Mouse (Mus musculus) cortical plate, adult 2 months (tissue): ENCODE measurements at regions not wholly inside any gene's neighbourhood (a gene's known extent, or its start where the extent isn't known, plus 50 kb on each side); places are given as distances from the start of the nearest gene placed in this dataset.

Source experiments
- H3K27ac ChIP-seq: fragments of 200-500 bp; 2 replicates; pipeline ENCODE4 v1.5.1; 2012; ENCODE audit warnings: low read length, control low read depth, inconsistent platforms; ENCODE audit not compliant: insufficient read depth
- H3K4me1 ChIP-seq: fragments of 200-500 bp; 2 replicates; pipeline ENCODE4 v1.6.1; 2011; ENCODE audit warnings: low read length; ENCODE audit not compliant: control insufficient read depth, insufficient read depth
- H3K4me3 ChIP-seq: fragments of 200-500 bp; 2 replicates; pipeline ENCODE4 v1.5.1; 2011; ENCODE audit warnings: mild to moderate bottlenecking, low read length, control low read depth; ENCODE audit not compliant: insufficient read depth
- CTCF ChIP-seq: fragments of 200-500 bp; IDR thresholded peaks from 2 replicates; pipeline ENCODE4 v1.5.1; 2011; ENCODE audit warnings: mild to moderate bottlenecking, control low read depth, low read length; ENCODE audit not compliant: insufficient read depth; ENCODE audit errors: extremely low read depth
- POLR2A ChIP-seq: fragments of 200-500 bp; IDR thresholded peaks from 2 replicates; pipeline ENCODE4 v1.6.1; 2011; ENCODE audit warnings: mild to moderate bottlenecking, low read length, control low read depth; ENCODE audit not compliant: insufficient read depth; ENCODE audit errors: extremely low read depth

DNA sequence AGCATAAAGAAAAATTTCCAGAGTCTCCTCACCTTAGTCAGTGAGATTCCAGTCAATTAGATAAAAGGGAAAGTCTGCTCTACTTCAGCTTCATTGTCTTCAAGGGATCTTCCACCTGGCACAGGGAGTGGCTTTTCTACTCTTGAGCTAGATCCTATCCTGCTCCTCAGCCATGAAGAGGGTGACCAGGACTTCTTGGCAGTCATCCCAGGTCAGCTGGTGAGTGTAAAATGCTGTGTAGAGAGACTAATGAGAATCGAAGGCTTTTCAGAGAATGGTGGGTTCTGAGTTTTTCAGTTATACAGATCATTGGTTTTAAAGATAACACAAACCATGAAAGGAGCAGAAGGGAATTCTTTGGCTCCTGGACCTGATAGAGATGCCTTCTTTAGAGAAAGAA, 211.8 kb downstream of the Fam84b start:
- Histone ChIP-seq H3K4me1 (no peaks in the 10 kb centered on the region), H3K4me3 (no peak overlapping the region), H3K27ac (no peak overlapping the region)
- TF ChIP-seq CTCF (no peak), POLR2A (no peak)

DNA sequence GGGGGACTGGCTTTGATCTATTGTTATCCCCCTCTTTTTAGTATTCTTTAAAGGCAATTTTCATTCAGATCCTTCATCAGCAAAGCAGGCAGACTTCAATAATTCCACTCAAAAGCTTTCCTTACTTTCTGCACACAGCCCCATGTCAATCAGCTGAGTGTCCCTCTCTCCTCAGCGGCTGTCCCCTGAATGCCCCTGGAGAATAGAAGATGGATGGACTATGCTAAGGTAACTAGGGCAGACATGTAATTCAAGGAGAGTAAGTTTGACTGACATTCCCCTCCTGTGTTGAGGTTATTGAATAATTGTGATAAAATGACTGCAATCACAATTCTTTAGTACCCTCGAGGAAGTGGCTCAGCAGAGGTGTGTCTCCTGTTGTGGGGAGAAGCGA, 220.1 kb downstream of the Fam84b start:
- H3K4me1 ChIP-seq = no peaks in the 10 kb centered on the region
- no peak overlapping the region for H3K27ac ChIP-seq
- no peak overlapping the region for H3K4me3 ChIP-seq
- TF ChIP-seq CTCF (no peak), POLR2A (no peak)

DNA sequence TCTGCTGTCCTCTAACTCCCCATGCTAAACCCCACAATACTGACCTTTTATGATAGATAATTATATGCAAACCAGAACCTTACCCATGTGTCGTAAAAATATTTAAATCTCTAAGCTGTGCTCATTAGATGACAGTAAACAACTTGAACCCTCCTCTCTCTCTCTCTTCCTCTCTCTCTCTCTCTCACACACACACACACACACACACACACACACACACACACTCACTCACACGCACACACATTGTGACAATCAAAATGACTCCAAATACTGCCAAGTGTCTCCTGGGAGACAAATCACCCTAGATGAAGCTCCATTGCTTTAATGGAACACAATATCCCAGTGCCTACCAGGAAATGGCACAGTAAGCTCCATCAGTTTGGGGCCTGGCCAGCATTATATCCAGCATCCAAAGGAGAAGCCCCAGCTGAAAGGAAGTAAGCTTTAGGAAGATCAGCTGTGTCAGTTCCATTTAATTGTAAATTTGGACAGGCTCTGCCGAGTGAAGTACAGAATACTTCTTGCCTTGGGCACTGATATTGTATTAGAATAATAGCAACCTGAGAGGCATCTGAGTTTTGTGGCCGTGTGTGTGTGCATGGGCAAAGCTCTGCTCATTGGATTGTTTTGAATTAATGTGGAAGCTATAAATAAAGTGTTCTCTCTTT, 220.7 kb downstream of the Fam84b start:
- TF ChIP-seq POLR2A (no peak), CTCF (no peak)
- Histone ChIP-seq H3K4me3 (no peak overlapping the region), H3K4me1 (no peaks in the 10 kb centered on the region), H3K27ac (no peak overlapping the region)

DNA sequence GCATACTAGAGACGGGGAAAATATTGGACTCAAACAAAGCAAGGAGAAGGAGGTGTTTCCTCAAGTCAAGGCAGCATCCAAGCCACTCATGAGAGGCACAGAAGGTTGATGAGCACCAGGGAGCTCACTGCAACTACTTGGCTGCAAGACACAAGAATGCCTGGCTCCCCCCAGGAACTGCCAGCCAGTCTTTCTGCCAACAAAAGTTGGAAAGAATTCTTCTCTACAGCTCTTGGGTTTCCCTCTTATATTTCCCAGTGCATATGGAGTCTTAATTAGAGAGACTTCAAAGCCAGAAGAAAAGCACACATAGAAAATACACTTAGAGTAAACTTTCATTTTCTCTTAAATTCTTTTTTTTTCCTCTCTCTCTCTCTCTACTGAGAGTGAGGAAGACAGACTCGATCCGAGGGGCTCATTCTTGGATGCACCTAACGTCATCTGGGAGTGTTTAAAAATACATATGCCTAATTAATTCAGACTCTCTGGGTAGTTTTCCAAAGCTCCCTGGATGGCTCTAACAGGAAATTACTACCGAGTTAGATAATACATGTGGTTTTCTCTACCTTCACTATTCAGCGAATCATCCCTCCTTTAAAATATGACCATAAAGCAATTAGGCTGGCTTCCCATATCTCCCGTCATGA, 222.7 kb downstream of the Fam84b start:
- TF ChIP-seq CTCF = no peak
- no peak for TF ChIP-seq POLR2A
- Histone ChIP-seq H3K27ac (no peak overlapping the region), H3K4me3 (no peak overlapping the region), H3K4me1 (no peaks in the 10 kb centered on the region)

DNA sequence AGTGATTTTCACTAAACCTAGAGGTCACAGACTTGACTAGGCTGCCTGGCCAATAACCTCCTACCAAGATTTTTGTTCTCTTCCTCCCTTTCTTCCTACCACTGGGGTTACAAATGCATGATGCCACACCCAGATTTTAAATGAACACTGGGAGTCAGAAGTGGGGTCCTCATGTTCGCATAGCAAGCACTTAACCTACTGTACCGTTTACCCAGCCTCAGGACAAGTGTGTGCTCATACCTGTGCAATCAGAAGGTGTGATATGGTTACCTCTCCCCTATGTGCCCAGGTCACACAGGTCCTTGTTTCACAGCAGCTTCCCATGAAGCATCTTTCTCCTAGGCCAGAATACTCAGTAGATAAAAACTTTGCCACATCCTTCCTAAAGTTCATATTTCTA, 234.8 kb downstream of the Fam84b start:
- H3K27ac ChIP-seq = no peak overlapping the region
- no peaks in the 10 kb centered on the region for H3K4me1 ChIP-seq
- H3K4me3 ChIP-seq = no peak overlapping the region
- TF ChIP-seq POLR2A (no peak), CTCF (no peak)

DNA sequence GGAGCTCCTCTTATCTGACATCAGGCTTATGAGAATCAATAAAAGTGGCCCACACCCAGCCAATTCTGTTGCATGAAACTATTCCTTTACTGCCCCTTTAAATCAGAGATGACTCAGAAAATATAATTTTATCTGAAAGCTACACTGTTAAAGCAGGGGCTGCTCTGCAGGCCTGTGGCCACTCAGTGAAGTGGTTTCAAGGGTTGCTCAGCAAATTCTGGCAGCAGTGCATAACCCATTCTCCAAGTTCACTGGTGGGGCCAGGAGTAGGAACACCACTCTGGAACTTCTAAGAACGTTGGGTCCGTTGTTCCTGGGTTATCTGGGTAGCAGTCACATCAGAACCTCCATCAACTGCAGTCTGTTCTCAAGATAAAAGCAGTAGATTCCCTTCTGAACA, 236.2 kb downstream of the Fam84b start:
- Histone ChIP-seq H3K4me3 (no peak overlapping the region), H3K27ac (no peak overlapping the region), H3K4me1 (no peaks in the 10 kb centered on the region)
- TF ChIP-seq CTCF (no peak), POLR2A (no peak)

DNA sequence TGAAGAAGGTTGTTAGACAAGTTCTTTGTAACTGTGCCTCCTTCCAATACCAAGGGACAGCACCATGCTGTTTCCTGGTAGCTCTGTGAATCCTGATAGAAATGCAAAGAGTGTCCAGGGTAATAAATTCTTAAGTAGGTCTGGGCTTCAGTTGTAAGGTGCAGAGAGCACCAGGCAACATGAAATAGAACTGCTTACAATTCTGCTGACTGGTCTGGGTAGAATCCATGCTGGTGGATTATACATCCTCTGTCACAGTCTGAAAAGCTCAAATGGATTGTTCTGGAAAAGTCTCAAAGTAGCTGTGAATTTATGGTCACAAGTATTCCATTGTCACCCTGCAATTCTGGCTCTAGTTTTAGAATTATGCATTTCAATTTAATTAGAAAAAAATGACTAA, 251.7 kb downstream of the Fam84b start:
- no peaks in the 10 kb centered on the region for H3K4me1 ChIP-seq
- no peak overlapping the region for H3K4me3 ChIP-seq

DNA sequence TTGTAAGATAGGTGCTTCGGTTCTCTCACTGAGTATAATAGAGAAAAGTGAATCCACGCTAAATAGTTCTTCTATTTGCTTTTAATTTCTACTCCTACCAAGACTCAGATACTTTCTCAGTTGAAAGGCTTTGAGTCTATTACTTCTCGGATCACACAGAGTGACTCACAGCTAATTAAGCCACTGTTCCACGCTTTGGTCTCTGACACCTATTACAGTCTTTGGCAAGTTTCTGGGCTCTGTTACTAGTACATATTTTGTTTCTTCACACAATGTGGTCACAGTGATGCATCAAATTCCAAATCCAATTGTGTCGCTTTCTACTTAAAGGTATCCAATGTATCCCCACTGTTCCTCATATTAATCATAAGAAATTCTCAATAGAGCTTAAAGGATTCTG, 276.5 kb downstream of the Fam84b start:
- TF ChIP-seq POLR2A (no peak), CTCF (no peak)
- no peak overlapping the region for H3K4me3 ChIP-seq
- no peaks in the 10 kb centered on the region for H3K4me1 ChIP-seq

More for the DNA sequence above, 251.7 kb downstream of the Fam84b start:
- no peak for TF ChIP-seq POLR2A
- TF ChIP-seq CTCF = no peak
- H3K27ac ChIP-seq = no peak overlapping the region

DNA sequence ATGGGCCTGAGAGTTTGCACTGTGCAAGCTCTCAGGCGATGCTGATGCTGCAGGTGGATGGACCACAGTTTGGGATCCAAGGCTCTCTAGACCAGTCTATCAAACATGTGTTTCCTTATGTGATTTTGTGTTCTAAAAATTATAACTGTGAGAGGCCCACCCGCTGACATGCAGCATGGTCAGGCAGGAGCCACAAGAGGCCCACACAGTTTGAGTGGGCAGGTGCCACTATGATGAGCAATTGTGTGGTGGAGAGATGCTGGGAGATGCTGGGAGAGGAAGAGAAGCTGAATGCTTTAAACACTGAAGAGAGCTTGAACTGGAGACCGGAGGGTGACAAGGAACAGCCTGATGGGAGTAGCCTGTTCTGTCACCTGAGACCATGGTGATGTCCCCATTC, 287.3 kb downstream of the Fam84b start:
- H3K4me3 ChIP-seq = no peak overlapping the region
- H3K27ac ChIP-seq = no peak overlapping the region
- H3K4me1 ChIP-seq = no peaks in the 10 kb centered on the region
- TF ChIP-seq POLR2A (no peak), CTCF (no peak)

More for the DNA sequence above, 276.5 kb downstream of the Fam84b start:
- H3K27ac ChIP-seq = no peak overlapping the region

DNA sequence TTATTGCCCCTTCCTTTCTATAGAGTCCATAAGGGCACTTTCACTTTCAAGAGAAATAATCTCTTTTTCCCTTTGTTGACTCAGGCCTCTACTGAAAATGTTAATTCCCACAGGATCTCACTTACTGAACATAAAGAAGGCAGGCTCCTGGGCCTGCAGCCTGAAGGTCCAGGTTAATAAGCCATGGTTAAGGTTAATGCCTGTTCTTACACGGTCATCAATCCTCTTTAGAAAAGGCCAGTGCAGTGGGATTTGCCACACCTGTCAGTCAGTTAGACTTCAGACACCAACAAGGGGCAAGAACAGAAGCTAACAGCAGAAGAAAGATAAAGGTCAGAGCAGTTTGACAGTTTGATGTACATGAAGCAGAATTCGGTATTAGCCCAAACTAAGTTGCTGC, 288.6 kb downstream of the Fam84b start:
- Histone ChIP-seq H3K4me1 (no peaks in the 10 kb centered on the region), H3K27ac (no peak overlapping the region), H3K4me3 (no peak overlapping the region)
- TF ChIP-seq CTCF (no peak), POLR2A (no peak)

DNA sequence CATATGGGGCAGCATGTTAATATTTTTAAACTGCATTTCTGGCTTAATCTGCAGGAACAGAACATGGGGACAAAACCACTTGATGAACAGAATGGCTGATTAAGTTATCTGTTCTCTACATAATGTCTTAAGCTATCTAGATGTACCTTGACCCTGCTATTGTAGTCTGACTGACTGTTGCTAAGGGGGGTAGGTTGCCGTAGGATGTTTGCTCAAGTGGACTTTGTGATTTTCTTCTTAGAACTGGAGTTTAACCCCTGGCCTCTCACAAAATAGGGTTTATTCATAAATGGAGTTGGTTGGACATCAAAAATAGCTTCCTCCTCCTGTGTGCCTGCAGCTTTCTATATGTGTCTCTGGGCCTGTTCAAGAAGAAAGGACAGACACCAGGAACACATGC, 292.9 kb downstream of the Fam84b start:
- no peaks in the 10 kb centered on the region for H3K4me1 ChIP-seq
- TF ChIP-seq CTCF = no peak
- no peak for TF ChIP-seq POLR2A
- no peak overlapping the region for H3K4me3 ChIP-seq
- no peak overlapping the region for H3K27ac ChIP-seq
